Mouse (Mus musculus): ENCODE measurements around the gene Gzmm. TPM values are rescaled to one million over a fixed set of nuclear protein-coding genes. Genes with fewer than 3 reads are reported as not detected.
A peak's percentile ranks its signal among the peaks of the same experiment; 100 is the strongest.

Gene Gzmm
- polyA plus RNA-seq, 1 experiment from 2014 or later = 0.84 TPM

- no peaks in the 10 kb centered on the region for H3K27me3 ChIP-seq (ENCODE audit: insufficient read depth, low read length)
- DNase-seq (no peak), ATAC-seq (ENCODE audit: insufficient read depth) (no peak)
- no peak overlapping the region for H3K27ac ChIP-seq (ENCODE audit: low read depth)
- H3K4me1 ChIP-seq (ENCODE audit: insufficient read depth) = no peaks in the 10 kb centered on the region
- no peak overlapping the region for H3K4me3 ChIP-seq (ENCODE audit: low read depth, low read length)
- H3K9me3 ChIP-seq (ENCODE audit: low read depth, low read length) = no peaks in the 10 kb centered on the region
- no peak overlapping the region for H3K9ac ChIP-seq
- H3K4me2 ChIP-seq = no peak overlapping the region
- peaks cover 56% of the 10 kb centered on the region for H3K36me3 ChIP-seq (ENCODE audit: insufficient read depth)
- no peak for TF ChIP-seq CTCF (IDR thresholded peaks at IDR 0.05; ENCODE audit: low read depth)
- WGBS = 87% methylated on average over 1 of the region's 1 CpGs
Measured at GRCm38 (mm10) chr10:79686691-79687090, 2.1 kb upstream of the Gzmm start.

GRCm38 (mm10) chr10:79687513-79687912 is 1.3 kb upstream of the Gzmm start:
- TF ChIP-seq CTCF (IDR thresholded peaks at IDR 0.05; ENCODE audit: low read depth) = no peak
- Histone ChIP-seq H3K4me1 (ENCODE audit: insufficient read depth) (no peaks in the 10 kb centered on the region), H3K36me3 (ENCODE audit: insufficient read depth) (peaks cover 56% of the 10 kb centered on the region), H3K27ac (ENCODE audit: low read depth) (no peak overlapping the region), H3K9me3 (ENCODE audit: low read depth, low read length) (no peaks in the 10 kb centered on the region), H3K9ac (no peak overlapping the region), H3K4me3 (ENCODE audit: low read depth, low read length) (no peak overlapping the region), H3K4me2 (no peak overlapping the region), H3K27me3 (ENCODE audit: insufficient read depth, low read length) (no peaks in the 10 kb centered on the region)
- DNase-seq (no peak), ATAC-seq (ENCODE audit: insufficient read depth) (no peak)
- 93% methylated on average over 6 of the region's 6 CpGs for WGBS

DNA sequence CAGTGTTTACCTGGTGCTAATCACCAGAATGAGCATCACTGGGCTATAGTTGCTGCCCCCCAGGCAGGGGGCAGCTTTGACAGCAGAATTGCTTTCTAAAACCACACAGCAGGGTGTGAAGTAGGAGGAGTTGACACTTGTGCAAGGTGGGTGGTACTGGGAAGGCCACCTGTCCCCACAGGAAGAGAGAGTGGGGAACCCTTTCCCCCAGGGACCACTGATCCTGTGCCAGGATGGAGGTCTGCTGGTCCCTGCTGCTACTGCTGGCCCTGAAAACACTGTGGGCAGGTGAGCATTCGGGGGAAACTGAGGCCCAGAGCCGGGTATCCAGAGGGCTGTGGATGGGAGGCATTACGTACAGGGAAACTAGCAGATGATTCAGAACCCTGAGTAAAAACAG is 358 bp downstream of the Gzmm start:
- no peak for TF ChIP-seq CTCF (IDR thresholded peaks at IDR 0.05; ENCODE audit: low read depth)
- no peak overlapping the region for H3K4me3 ChIP-seq (ENCODE audit: low read depth, low read length)
- H3K27me3 ChIP-seq (ENCODE audit: insufficient read depth, low read length) = no peaks in the 10 kb centered on the region
- DNase-seq (no peak), ATAC-seq (ENCODE audit: insufficient read depth) (no peak)
- H3K27ac ChIP-seq (ENCODE audit: low read depth) = no peak overlapping the region
- H3K4me2 ChIP-seq = no peak overlapping the region
- peaks cover 56% of the 10 kb centered on the region for H3K36me3 ChIP-seq (ENCODE audit: insufficient read depth)
- H3K4me1 ChIP-seq (ENCODE audit: insufficient read depth) = no peaks in the 10 kb centered on the region
- 85% methylated on average over 3 of the region's 3 CpGs for WGBS
- no peak overlapping the region for H3K9ac ChIP-seq
- no peaks in the 10 kb centered on the region for H3K9me3 ChIP-seq (ENCODE audit: low read depth, low read length)

GRCm38 (mm10) chr10:79691986-79692548 is 3.2 kb downstream of the Gzmm start:
- no peak overlapping the region for H3K4me2 ChIP-seq
- ATAC-seq (ENCODE audit: insufficient read depth) (no peak), DNase-seq (no peak)
- 95% methylated on average over 2 of the region's 2 CpGs for WGBS
- H3K27ac ChIP-seq (ENCODE audit: low read depth) = no peak overlapping the region
- H3K4me1 ChIP-seq (ENCODE audit: insufficient read depth) = peaks cover 16% of the 10 kb centered on the region
- no peaks in the 10 kb centered on the region for H3K27me3 ChIP-seq (ENCODE audit: insufficient read depth, low read length)
- peaks cover 29% of the 10 kb centered on the region for H3K36me3 ChIP-seq (ENCODE audit: insufficient read depth)
- H3K9me3 ChIP-seq (ENCODE audit: low read depth, low read length) = no peaks in the 10 kb centered on the region
- H3K4me3 ChIP-seq (ENCODE audit: low read depth, low read length) = no peak overlapping the region
- TF ChIP-seq CTCF (IDR thresholded peaks at IDR 0.05; ENCODE audit: low read depth) = peak; percentile 43
- H3K9ac ChIP-seq = no peak overlapping the region

GRCm38 (mm10) chr10:79693580-79694378 is 5.0 kb downstream of the Gzmm start:
- no peak for TF ChIP-seq CTCF (IDR thresholded peaks at IDR 0.05; ENCODE audit: low read depth)
- Histone ChIP-seq H3K36me3 (ENCODE audit: insufficient read depth) (peaks cover 12% of the 10 kb centered on the region), H3K4me2 (no peak overlapping the region), H3K4me3 (ENCODE audit: low read depth, low read length) (no peak overlapping the region), H3K9ac (no peak overlapping the region), H3K4me1 (ENCODE audit: insufficient read depth) (peaks cover 16% of the 10 kb centered on the region), H3K9me3 (ENCODE audit: low read depth, low read length) (no peaks in the 10 kb centered on the region), H3K27me3 (ENCODE audit: insufficient read depth, low read length) (no peaks in the 10 kb centered on the region), H3K27ac (ENCODE audit: low read depth) (no peak overlapping the region)
- ATAC-seq (ENCODE audit: insufficient read depth) (no peak), DNase-seq (no peak)
- WGBS = 64% methylated on average over 12 of the region's 12 CpGs

DNA sequence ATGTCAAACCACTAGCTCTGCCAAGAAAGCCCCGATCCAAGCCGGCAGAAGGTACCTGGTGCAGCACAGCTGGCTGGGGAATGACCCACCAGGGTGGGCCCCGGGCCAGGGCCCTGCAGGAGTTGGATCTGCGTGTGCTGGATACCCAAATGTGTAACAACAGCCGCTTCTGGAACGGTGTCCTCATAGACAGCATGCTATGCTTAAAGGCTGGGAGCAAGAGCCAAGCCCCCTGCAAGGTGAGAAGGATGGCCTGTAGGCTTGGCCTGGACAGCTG is 5.5 kb downstream of the Gzmm start:
- Histone ChIP-seq H3K9ac (no peak overlapping the region), H3K27me3 (ENCODE audit: insufficient read depth, low read length) (no peaks in the 10 kb centered on the region), H3K4me2 (no peak overlapping the region), H3K4me3 (ENCODE audit: low read depth, low read length) (no peak overlapping the region), H3K36me3 (ENCODE audit: insufficient read depth) (peaks cover 6% of the 10 kb centered on the region), H3K27ac (ENCODE audit: low read depth) (no peak overlapping the region), H3K9me3 (ENCODE audit: low read depth, low read length) (no peaks in the 10 kb centered on the region), H3K4me1 (ENCODE audit: insufficient read depth) (peaks cover 16% of the 10 kb centered on the region)
- ATAC-seq (ENCODE audit: insufficient read depth) (no peak), DNase-seq (no peak)
- TF ChIP-seq CTCF (IDR thresholded peaks at IDR 0.05; ENCODE audit: low read depth) = no peak
- WGBS = 76% methylated on average over 6 of the region's 6 CpGs

DNA sequence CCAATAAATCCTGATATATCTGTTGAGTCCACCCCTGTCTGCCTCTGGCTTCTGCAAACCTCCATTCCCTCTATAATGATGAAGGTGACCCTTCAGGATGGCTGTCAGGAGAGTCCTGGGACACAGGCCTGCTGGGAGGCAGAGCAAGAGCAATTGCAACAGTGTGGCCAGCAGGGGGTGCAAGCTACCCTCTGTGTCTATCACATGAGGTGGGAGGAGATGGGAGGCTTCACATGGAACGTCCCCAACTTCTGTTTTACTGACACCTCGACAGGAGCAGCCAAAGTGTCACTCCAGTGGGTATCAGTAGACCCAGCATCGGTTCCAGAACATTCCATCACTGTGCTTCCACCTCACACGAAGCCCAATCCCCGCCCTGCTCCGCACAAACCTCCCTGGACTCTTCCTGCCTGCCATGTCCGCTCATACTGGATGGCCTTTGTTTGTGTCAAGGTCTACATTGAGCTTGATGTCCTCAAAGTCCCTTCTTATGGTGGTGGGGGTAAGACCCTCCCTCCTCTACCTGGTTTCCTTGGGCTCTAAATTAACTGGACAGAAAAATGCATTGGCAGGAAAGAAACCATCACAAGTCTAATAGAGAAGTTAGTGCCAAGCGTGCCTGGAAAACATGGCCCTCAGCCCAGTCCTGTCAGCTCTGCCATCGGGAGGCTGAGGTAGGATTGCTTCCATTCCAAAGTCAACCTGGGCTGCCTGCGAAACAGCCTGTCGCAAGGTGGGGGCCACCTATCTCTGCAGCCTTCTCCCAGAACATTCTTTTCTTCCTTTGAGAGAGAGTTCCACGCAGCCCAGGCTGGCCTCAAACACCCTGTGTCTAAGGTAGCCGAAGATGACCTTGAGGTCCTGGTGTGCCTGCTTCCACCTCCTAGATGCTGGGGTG is 6.7 kb downstream of the Gzmm start:
- TF ChIP-seq CTCF (IDR thresholded peaks at IDR 0.05; ENCODE audit: low read depth) = peak; percentile 91
- no peaks in the 10 kb centered on the region for H3K36me3 ChIP-seq (ENCODE audit: insufficient read depth)
- WGBS = 55% methylated on average over 13 of the region's 13 CpGs
- H3K4me1 ChIP-seq (ENCODE audit: insufficient read depth) = peaks cover 16% of the 10 kb centered on the region
- peak; percentile 82 for DNase-seq
- H3K9me3 ChIP-seq (ENCODE audit: low read depth, low read length) = no peaks in the 10 kb centered on the region
- peak; percentile 47; the same call in 1 of the 2 replicates for ATAC-seq (ENCODE audit: insufficient read depth)
- no peaks in the 10 kb centered on the region for H3K27me3 ChIP-seq (ENCODE audit: insufficient read depth, low read length)
- peak overlapping the region; percentile 18 for H3K4me2 ChIP-seq
- no peak overlapping the region for H3K4me3 ChIP-seq (ENCODE audit: low read depth, low read length)
- 0 out of 2 replicates have a peak overlapping the region, but pooled peaks have one; percentile 16 for H3K9ac ChIP-seq
- H3K27ac ChIP-seq (ENCODE audit: low read depth) = peak overlapping the region; percentile 87

All from lung, embryonic 14.5 days (tissue).